Mouse (Mus musculus): ENCODE data around the gene Pogz. TPM values are rescaled to one million over a fixed set of nuclear protein-coding genes. Genes with fewer than 3 reads are reported as not detected.
"Not testable (repeated sequence)": the region's sequence is repeated elsewhere in the genome, so short reads cannot be mapped to it uniquely, and the experiment has no call there.

The Pogz gene
- polyA plus RNA-seq, 1 experiment from 2014 or later, result 22.7 TPM

DNA sequence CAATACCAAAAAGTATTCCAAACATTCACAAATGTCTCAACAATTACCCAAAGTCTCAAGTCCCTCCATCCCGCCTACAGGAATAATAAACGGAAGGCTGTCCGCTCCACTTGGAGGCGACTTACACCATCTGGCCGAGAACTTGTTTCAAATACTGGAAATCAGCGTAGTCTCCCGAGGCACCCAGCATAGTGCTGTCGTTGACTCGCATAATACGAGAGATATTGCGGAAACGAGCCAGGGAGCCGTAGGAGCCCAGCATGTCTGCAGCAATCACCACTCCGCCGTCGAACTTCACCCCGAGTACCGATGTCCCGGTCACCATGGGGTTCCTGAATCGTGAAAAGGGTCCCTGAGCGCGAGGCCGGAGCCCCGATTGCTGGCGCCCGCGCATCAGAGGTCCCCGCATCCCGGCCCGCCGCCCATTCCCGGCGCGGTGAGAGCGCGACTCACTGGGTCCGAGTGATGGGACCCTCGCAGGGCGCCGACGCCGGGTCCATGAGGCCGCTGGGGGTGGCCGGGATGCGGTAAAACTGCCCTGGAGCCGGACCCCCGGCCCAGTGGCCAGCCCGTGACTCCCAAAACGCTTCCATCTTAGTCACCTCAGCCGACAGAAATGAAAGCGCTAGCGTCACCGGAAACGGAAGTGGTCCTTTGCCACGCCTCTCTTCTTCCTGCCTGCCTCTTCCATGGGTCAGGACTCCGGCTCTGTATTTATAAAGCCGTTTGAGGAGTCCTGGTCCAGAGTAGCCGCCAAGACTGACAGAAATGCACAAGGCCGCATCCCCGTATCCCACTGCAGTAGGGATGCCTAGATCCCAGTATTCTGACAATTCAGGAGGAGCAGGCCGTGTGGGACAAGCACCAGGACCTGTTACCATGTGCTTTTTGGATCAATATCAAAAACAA, 49.2 kb downstream of the Pogz start, which contains the start of gene Psmb4:
Gene Psmb4 (minus strand): TSS at position 646 of the 909 bp plus-strand sequence.
- Histone ChIP-seq H3K9me3 (no peaks in the 10 kb centered on the region), H3K4me2 (peak within 1 kb of the TSS; percentile 93), H3K36me3 (peaks cover 36% of the 10 kb centered on the region), H3K4me3 (peak within 1 kb of the TSS; percentile 96), H3K9ac (peak within 1 kb of the TSS; percentile 93), H3K27ac (peak within 1 kb of the TSS; percentile 87), H3K4me1 (replicated peaks) (peaks cover 26% of the 10 kb centered on the region), H3K27me3 (0 out of 2 replicates have a peak, but pooled peaks cover 3% of the 10 kb centered on the region)
- ATAC-seq (ENCODE audit: low FRiP score), result peak; percentile 92
- 1% methylated on average over 61 of the region's 61 CpGs for WGBS

- H3K4me1 ChIP-seq (replicated peaks), result peaks cover 26% of the 10 kb centered on the region
- ATAC-seq (ENCODE audit: low FRiP score), result no peak
- no peak overlapping the region for H3K27ac ChIP-seq
- 0 out of 2 replicates have a peak, but pooled peaks cover 3% of the 10 kb centered on the region for H3K27me3 ChIP-seq
- H3K4me2 ChIP-seq, result no peak overlapping the region
- H3K9me3 ChIP-seq, result no peaks in the 10 kb centered on the region
- H3K9ac ChIP-seq, result no peak overlapping the region
- peaks cover 16% of the 10 kb centered on the region for H3K36me3 ChIP-seq
- H3K4me3 ChIP-seq, result no peak overlapping the region
Measured at GRCm38 (mm10) chr3:94888595-94888994, 51.2 kb downstream of the Pogz start.

GRCm38 (mm10) chr3:94894076-94894475, 56.7 kb downstream of the Pogz start:
- Histone ChIP-seq H3K36me3 (no peaks in the 10 kb centered on the region), H3K9ac (no peak overlapping the region), H3K4me1 (replicated peaks) (no peaks in the 10 kb centered on the region), H3K4me3 (no peak overlapping the region), H3K9me3 (no peaks in the 10 kb centered on the region), H3K27ac (no peak overlapping the region), H3K27me3 (peaks cover 16% of the 10 kb centered on the region; the same call in 1 of the 2 replicates), H3K4me2 (no peak overlapping the region)
- 76% methylated on average over 3 of the region's 3 CpGs for WGBS
- ATAC-seq (ENCODE audit: low FRiP score), result no peak

DNA sequence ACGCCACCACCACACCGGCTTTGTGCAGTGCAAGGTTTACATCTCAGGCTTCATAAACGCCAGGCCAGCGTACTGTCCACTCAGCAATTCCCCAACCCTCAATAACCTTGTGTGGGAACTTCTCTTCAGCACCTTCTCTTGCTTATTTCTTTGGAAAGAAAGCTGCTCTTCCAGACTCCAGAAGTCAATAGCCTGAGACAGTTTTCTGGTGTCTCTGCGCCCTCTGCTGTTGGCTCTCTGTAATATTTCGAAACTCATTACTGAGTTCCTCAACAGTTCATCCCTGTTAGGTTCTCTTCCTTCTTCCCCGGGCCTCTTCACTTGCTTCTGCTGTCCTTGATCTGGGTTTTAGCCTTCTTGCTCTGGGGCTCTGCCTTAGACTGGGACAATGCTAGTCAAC, 65.4 kb downstream of the Pogz start:
- Histone ChIP-seq H3K4me3 (no peak overlapping the region), H3K9ac (no peak overlapping the region), H3K27ac (no peak overlapping the region), H3K4me1 (replicated peaks) (0 out of 2 replicates have a peak, but pooled peaks cover 3% of the 10 kb centered on the region), H3K36me3 (no peaks in the 10 kb centered on the region), H3K9me3 (no peaks in the 10 kb centered on the region), H3K4me2 (no peak overlapping the region), H3K27me3 (no peaks in the 10 kb centered on the region)
- 27% methylated on average over 7 of the region's 7 CpGs for WGBS
- ATAC-seq (ENCODE audit: low FRiP score), result no peak

GRCm38 (mm10) chr3:94904759-94905158, 67.4 kb downstream of the Pogz start:
- not testable (repeated sequence) for H3K4me1 ChIP-seq (replicated peaks); ATAC-seq (ENCODE audit: low FRiP score); H3K27ac ChIP-seq; H3K4me3 ChIP-seq; H3K27me3 ChIP-seq; H3K4me2 ChIP-seq; H3K9me3 ChIP-seq; H3K36me3 ChIP-seq; H3K9ac ChIP-seq
- WGBS, result 56% methylated on average over 3 of the region's 3 CpGs

GRCm38 (mm10) chr3:94906482-94906881, 69.1 kb downstream of the Pogz start:
- WGBS, result 58% methylated on average over 1 of the region's 1 CpGs
- no peak overlapping the region for H3K9ac ChIP-seq
- no peak overlapping the region for H3K4me3 ChIP-seq
- no peak overlapping the region for H3K27ac ChIP-seq
- no peaks in the 10 kb centered on the region for H3K9me3 ChIP-seq
- no peaks in the 10 kb centered on the region for H3K36me3 ChIP-seq
- ATAC-seq (ENCODE audit: low FRiP score), result no peak
- 0 out of 2 replicates have a peak, but pooled peaks cover 3% of the 10 kb centered on the region for H3K4me1 ChIP-seq (replicated peaks)
- no peak overlapping the region for H3K4me2 ChIP-seq
- H3K27me3 ChIP-seq, result no peaks in the 10 kb centered on the region

DNA sequence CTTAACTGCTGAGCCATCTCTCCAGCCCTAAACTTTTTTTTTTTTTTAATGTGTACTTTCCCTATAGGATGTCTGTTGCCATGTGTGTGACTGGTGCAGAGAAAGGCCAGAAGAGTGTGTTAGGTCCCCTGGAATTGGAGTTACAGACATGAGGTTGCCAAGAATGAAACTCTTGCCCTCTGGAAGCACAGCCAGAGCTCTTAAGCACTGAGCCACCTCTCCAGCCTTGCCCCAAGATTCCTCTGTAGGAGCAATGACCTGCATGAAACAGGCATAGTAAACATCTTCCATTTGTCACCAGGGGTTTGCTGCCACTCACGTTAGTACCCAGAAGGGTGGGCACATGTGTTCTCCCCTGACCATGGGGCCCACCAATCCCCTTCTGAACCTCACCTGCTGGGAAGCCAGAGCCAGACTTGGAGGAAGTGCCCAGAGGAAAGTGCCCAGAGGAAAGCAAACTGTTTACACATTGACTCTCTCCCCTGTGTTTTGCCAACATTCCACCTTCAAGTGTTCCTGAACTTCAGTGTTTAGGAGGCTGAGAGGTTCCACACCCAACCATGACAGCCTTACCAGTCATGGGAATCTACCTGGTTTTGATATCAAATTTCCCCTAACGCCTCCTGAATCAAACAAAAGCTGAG, 73.8 kb downstream of the Pogz start:
- no peak overlapping the region for H3K4me3 ChIP-seq
- H3K9ac ChIP-seq, result no peak overlapping the region
- H3K9me3 ChIP-seq, result no peaks in the 10 kb centered on the region
- H3K27ac ChIP-seq, result no peak overlapping the region
- H3K27me3 ChIP-seq, result no peaks in the 10 kb centered on the region
- no peak for ATAC-seq (ENCODE audit: low FRiP score)
- no peaks in the 10 kb centered on the region for H3K4me1 ChIP-seq (replicated peaks)
- WGBS, result 80% methylated on average over 2 of the region's 2 CpGs
- H3K4me2 ChIP-seq, result no peak overlapping the region
- no peaks in the 10 kb centered on the region for H3K36me3 ChIP-seq

DNA sequence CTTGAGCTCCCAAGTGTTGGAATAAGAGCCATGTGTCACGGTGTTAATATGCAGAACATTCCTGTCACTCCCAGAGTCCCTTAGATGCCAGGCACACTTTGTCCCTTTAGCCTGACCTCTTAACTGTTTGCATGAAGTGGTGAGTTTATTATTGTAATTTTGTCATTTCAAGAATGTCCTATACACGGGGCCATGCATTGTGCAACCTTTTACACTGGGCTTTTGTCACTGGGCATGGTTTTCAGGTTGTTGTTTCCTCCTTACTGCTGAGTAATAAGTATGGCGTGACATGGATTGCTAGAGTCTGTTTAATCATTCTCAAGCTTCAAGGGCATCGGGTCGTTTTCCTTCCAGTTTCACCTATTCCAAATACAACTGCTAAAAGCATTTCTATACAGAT, 76.4 kb downstream of the Pogz start:
- Histone ChIP-seq H3K4me2 (no peak overlapping the region), H3K36me3 (no peaks in the 10 kb centered on the region), H3K27me3 (no peaks in the 10 kb centered on the region), H3K27ac (no peak overlapping the region), H3K9ac (no peak overlapping the region), H3K4me1 (replicated peaks) (no peaks in the 10 kb centered on the region), H3K4me3 (no peak overlapping the region), H3K9me3 (no peaks in the 10 kb centered on the region)
- WGBS, result 68% methylated on average over 5 of the region's 5 CpGs
- no peak for ATAC-seq (ENCODE audit: low FRiP score)

DNA sequence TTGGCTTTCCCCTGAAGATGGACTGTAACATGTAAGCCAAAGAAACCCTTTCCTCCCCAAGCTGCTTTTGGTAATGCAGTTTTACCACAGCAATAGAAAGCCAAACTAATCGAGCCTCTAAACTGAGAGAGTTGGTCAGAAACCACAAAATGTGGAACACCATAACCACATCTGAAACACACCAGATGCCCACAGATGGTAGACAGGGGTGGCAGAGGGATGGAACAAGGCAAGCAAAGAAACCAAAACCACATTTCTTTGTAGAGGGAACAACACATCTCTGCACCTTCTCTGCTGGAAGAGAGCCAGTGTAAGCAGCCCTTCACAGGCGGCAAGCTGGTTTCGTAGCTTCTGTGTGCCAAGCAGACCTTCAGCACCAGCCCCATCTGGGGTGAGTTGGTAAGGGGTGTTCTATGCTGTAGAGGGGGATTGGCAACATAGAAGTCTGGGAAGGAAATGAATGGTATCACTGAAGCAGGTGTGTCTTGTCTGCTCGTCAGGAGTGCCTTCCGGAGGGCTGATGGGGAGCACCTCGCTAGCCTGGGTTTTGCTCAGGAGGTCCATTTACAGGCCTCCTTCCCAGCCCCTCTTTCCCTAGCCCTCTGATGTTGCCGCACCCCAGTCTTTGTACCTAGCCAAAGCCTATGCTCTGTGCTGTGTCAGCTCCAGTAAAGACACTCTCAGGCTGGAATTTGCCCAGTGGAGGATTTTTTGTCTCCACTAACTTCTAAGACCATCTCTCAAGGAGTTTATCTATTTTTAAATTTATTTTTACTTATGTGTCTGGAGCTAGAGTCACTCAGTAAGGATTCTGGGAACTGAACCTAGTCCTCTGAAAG, 78.8 kb downstream of the Pogz start:
- Histone ChIP-seq H3K4me3 (no peak overlapping the region), H3K27me3 (no peaks in the 10 kb centered on the region), H3K9ac (no peak overlapping the region), H3K27ac (no peak overlapping the region), H3K9me3 (no peaks in the 10 kb centered on the region), H3K36me3 (no peaks in the 10 kb centered on the region), H3K4me2 (no peak overlapping the region), H3K4me1 (replicated peaks) (no peaks in the 10 kb centered on the region)
- ATAC-seq (ENCODE audit: low FRiP score), result no peak
- WGBS, result 91% methylated on average over 7 of the region's 7 CpGs

DNA sequence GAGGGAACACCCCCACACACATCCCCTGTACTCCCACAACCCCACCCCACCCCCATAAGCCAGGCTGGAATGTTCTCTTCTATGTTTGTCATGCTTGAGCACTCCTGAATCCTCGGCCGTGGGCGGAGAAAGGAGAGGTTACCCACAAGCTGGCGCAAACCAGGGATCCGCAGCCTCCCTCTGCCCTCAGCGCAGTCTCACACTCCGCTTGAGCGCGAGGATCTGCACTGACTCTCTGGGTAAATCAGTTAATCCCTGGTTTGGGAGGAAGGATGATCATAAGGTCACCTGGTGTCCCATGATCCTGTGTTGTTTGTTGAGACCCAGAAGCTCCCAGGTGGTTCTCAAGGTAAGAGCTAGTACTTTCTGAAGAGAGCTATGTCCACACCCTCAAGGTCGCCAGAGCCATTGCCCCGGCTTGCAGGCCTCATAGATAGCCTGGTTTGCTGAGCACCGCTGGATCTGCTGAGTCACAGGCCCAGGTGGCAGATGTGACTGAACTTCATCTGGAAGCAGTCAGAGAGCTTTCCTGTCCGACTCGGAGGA, 80.5 kb downstream of the Pogz start:
- ATAC-seq (ENCODE audit: low FRiP score), result no peak
- no peaks in the 10 kb centered on the region for H3K9me3 ChIP-seq
- H3K4me2 ChIP-seq, result no peak overlapping the region
- H3K4me3 ChIP-seq, result no peak overlapping the region
- no peaks in the 10 kb centered on the region for H3K27me3 ChIP-seq
- H3K4me1 ChIP-seq (replicated peaks), result no peaks in the 10 kb centered on the region
- H3K36me3 ChIP-seq, result no peaks in the 10 kb centered on the region
- 59% methylated on average over 14 of the region's 14 CpGs for WGBS
- H3K27ac ChIP-seq, result no peak overlapping the region
- no peak overlapping the region for H3K9ac ChIP-seq

GRCm38 (mm10) chr3:94918845-94919244, 81.5 kb downstream of the Pogz start:
- H3K27ac ChIP-seq, result no peak overlapping the region
- no peaks in the 10 kb centered on the region for H3K4me1 ChIP-seq (replicated peaks)
- H3K9ac ChIP-seq, result no peak overlapping the region
- no peak overlapping the region for H3K4me2 ChIP-seq
- WGBS, result 86% methylated on average over 4 of the region's 4 CpGs
- H3K27me3 ChIP-seq, result 0 out of 2 replicates have a peak, but pooled peaks cover 2% of the 10 kb centered on the region
- H3K36me3 ChIP-seq, result no peaks in the 10 kb centered on the region
- no peak for ATAC-seq (ENCODE audit: low FRiP score)
- no peak overlapping the region for H3K4me3 ChIP-seq
- no peaks in the 10 kb centered on the region for H3K9me3 ChIP-seq

DNA sequence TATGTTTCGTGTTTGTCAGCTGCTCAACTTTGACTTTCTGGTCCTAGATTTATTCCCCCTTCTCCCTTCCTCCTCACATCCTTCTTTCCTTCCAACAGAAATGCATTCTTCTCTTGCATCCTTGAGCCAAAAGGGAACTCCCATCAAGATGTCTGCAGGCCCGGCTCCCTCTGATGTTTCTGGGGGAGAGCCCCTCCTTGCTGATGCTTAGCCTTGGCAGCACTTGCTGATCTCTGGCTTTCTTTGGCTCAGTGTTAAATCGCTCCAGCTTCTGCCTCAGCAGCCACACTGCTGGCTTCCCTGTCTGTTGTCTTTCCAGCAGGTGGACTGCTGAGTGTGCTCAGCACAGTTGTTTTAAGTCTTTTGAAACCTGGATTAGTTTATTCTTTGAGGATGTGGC, 83.7 kb downstream of the Pogz start:
- no peak overlapping the region for H3K4me2 ChIP-seq
- H3K4me3 ChIP-seq, result no peak overlapping the region
- no peak overlapping the region for H3K27ac ChIP-seq
- WGBS, result 63% methylated on average over 3 of the region's 3 CpGs
- no peak overlapping the region for H3K9ac ChIP-seq
- 0 out of 2 replicates have a peak, but pooled peaks cover 2% of the 10 kb centered on the region for H3K27me3 ChIP-seq
- H3K36me3 ChIP-seq, result no peaks in the 10 kb centered on the region
- no peak for ATAC-seq (ENCODE audit: low FRiP score)
- H3K9me3 ChIP-seq, result no peaks in the 10 kb centered on the region
- no peaks in the 10 kb centered on the region for H3K4me1 ChIP-seq (replicated peaks)
